Mouse (Mus musculus): ENCODE measurements around the gene D630039A03Rik. TPM values are rescaled to one million over a fixed set of nuclear protein-coding genes. Genes with fewer than 3 reads are reported as not detected.
A peak's percentile ranks its signal among the peaks of the same experiment; 100 is the strongest.

The D630039A03Rik gene
- 0.01 TPM for polyA plus RNA-seq (2012; fragmentation: generic; extraction: Trizol)
- long read RNA-seq, experiment 1: 0 reads
- long read RNA-seq, experiment 2: 0 reads

DNA sequence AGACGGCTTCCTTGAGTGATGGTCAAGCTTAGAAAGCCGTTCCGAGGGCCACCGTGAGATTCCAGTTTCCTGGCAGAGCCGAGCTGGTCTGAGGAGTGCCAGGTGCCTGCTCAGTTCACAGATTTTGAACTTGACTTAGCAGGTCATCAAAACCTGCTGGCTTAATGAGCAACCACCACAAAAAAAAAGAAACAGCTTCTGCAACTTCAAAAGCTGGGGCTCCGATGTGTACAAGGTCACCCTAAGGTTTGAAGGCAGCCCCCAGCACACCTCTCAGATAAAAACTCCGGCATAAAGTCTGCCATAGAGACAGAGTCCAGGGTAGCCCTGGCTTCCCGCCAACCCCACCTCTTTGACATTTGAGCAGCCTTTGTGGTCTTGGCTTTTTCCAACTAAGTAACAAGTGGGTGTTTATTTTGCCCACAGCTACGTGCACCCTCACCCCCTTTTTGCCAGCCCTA is at the start of gene D630039A03Rik:
D630039A03Rik (minus strand) TSS at position 97 of the 461 bp plus-strand sequence.
- Histone ChIP-seq H3K27me3 (ENCODE audit: control insufficient read depth, insufficient read depth, insufficient read length) (no peaks in the 10 kb centered on the region), H3K4me3 (ENCODE audit: insufficient read depth, poor library complexity, severe bottlenecking) (no peak within 1 kb of the TSS), H3ac (ENCODE audit: control insufficient read depth, insufficient read length, low read depth) (no peak within 1 kb of the TSS), H3K79me3 (ENCODE audit: low read depth) (no peaks in the 10 kb centered on the region), H3K36me3 (ENCODE audit: control insufficient read depth, insufficient read depth) (no peaks in the 10 kb centered on the region), H3K79me2 (ENCODE audit: control insufficient read depth, insufficient read depth) (no peaks in the 10 kb centered on the region)
- TF ChIP-seq USF1 (IDR thresholded peaks at IDR 0.05; ENCODE audit: low read depth) (no peak), MYOG (IDR thresholded peaks at IDR 0.05; ENCODE audit: control insufficient read depth, extremely low read depth, insufficient read length) (no peak), CEBPB (IDR thresholded peaks at IDR 0.05; ENCODE audit: low read depth) (no peak), MYOD1 (IDR thresholded peaks at IDR 0.05; ENCODE audit: control insufficient read depth, insufficient read length, low read depth) (no peak), MAX (IDR thresholded peaks at IDR 0.05) (no peak), FOSL1 (IDR thresholded peaks at IDR 0.05; ENCODE audit: insufficient read depth, low read length, poor library complexity, severe bottlenecking) (no peak), CTCF (IDR thresholded peaks at IDR 0.05; ENCODE audit: control insufficient read depth, insufficient read depth, insufficient read length) (no peak)

DNA sequence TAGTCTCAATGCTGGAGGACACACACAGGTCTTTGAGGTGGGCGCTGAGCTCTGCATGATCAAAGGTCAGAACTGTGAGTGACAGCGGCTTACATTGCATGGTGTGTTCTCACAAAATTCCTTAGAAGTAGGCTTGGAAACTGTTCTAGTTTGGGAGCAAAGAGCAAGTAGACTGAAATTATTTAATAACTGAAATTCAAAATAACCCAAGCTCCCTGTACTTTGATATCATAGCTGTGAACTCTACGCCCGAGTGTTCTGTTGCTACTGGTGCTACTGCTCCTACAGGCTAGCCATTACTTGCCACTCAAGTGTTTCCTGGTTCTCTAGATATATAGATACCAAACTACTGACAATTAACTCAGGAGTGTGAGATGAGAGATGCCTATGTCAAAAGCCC is 49.4 kb upstream of the D630039A03Rik start:
- Histone ChIP-seq H3K27me3 (ENCODE audit: control insufficient read depth, insufficient read depth, insufficient read length) (no peaks in the 10 kb centered on the region), H3ac (ENCODE audit: control insufficient read depth, insufficient read length, low read depth) (no peak overlapping the region), H3K79me2 (ENCODE audit: control insufficient read depth, insufficient read depth) (no peaks in the 10 kb centered on the region), H3K79me3 (ENCODE audit: low read depth) (no peaks in the 10 kb centered on the region), H3K4me3 (ENCODE audit: insufficient read depth, poor library complexity, severe bottlenecking) (no peak overlapping the region), H3K36me3 (ENCODE audit: control insufficient read depth, insufficient read depth) (no peaks in the 10 kb centered on the region)
- no peak for TF ChIP-seq FOSL1 (IDR thresholded peaks at IDR 0.05; ENCODE audit: insufficient read depth, low read length, poor library complexity, severe bottlenecking)
- TF ChIP-seq USF1 (IDR thresholded peaks at IDR 0.05; ENCODE audit: low read depth): no peak
- TF ChIP-seq MYOG (IDR thresholded peaks at IDR 0.05; ENCODE audit: control insufficient read depth, extremely low read depth, insufficient read length): no peak
- no peak for TF ChIP-seq MYOD1 (IDR thresholded peaks at IDR 0.05; ENCODE audit: control insufficient read depth, insufficient read length, low read depth)
- TF ChIP-seq CEBPB (IDR thresholded peaks at IDR 0.05; ENCODE audit: low read depth): no peak

DNA sequence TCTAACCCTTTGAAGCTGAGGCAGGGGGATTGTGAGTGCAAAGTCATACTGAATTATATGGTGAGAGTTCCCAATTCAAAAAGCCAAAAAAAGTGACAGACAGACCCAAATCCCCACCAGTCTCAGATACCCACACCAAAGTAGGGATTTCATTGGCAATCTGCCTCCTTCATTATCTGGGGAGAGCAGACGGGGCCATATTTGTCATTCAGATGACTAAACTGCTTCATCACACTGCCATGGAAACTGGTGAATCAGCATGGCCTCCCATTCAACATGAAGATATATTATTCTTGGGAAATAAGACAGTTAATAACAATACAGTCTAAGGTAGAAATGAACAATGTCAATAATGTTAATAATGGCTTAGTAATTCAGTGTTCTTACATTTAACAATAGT is 48.0 kb upstream of the D630039A03Rik start:
- H3K36me3 ChIP-seq (ENCODE audit: control insufficient read depth, insufficient read depth): no peaks in the 10 kb centered on the region
- TF ChIP-seq MYOD1 (IDR thresholded peaks at IDR 0.05; ENCODE audit: control insufficient read depth, insufficient read length, low read depth) (no peak), MYOG (IDR thresholded peaks at IDR 0.05; ENCODE audit: control insufficient read depth, extremely low read depth, insufficient read length) (no peak), CEBPB (IDR thresholded peaks at IDR 0.05; ENCODE audit: low read depth) (no peak), MAX (IDR thresholded peaks at IDR 0.05) (no peak), USF1 (IDR thresholded peaks at IDR 0.05; ENCODE audit: low read depth) (no peak), FOSL1 (IDR thresholded peaks at IDR 0.05; ENCODE audit: insufficient read depth, low read length, poor library complexity, severe bottlenecking) (no peak), CTCF (IDR thresholded peaks at IDR 0.05; ENCODE audit: control insufficient read depth, insufficient read depth, insufficient read length) (no peak)
- no peak overlapping the region for H3K4me3 ChIP-seq (ENCODE audit: insufficient read depth, poor library complexity, severe bottlenecking)
- H3K27me3 ChIP-seq (ENCODE audit: control insufficient read depth, insufficient read depth, insufficient read length): no peaks in the 10 kb centered on the region
- no peaks in the 10 kb centered on the region for H3K79me3 ChIP-seq (ENCODE audit: low read depth)
- no peak overlapping the region for H3ac ChIP-seq (ENCODE audit: control insufficient read depth, insufficient read length, low read depth)
- H3K79me2 ChIP-seq (ENCODE audit: control insufficient read depth, insufficient read depth): no peaks in the 10 kb centered on the region

DNA sequence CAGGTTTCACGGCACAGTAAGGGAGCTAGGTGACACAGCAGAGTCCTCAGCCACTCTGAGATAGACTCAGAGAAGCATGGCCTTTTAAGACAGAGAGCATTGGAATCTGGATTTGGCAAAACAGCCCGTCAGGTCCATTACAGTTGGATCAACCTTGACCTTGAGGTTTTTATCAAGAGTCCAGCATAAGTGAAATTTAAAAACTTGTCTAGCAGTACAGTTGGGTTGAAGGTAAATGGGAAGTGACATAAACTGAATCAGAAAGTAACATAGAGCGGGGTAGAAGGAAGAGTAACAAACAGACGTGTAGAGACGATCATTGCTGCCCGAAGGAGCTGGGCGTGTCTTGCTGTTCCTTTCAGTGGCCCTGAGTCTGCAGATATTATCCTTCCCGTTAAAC is 43.0 kb upstream of the D630039A03Rik start:
- Histone ChIP-seq H3K4me3 (ENCODE audit: insufficient read depth, poor library complexity, severe bottlenecking) (no peak overlapping the region), H3K36me3 (ENCODE audit: control insufficient read depth, insufficient read depth) (peaks cover 12% of the 10 kb centered on the region), H3K27me3 (ENCODE audit: control insufficient read depth, insufficient read depth, insufficient read length) (no peaks in the 10 kb centered on the region), H3K79me2 (ENCODE audit: control insufficient read depth, insufficient read depth) (peaks cover 21% of the 10 kb centered on the region), H3ac (ENCODE audit: control insufficient read depth, insufficient read length, low read depth) (no peak overlapping the region), H3K79me3 (ENCODE audit: low read depth) (peaks cover 18% of the 10 kb centered on the region)
- TF ChIP-seq USF1 (IDR thresholded peaks at IDR 0.05; ENCODE audit: low read depth): no peak
- TF ChIP-seq FOSL1 (IDR thresholded peaks at IDR 0.05; ENCODE audit: insufficient read depth, low read length, poor library complexity, severe bottlenecking): no peak
- no peak for TF ChIP-seq CTCF (IDR thresholded peaks at IDR 0.05; ENCODE audit: control insufficient read depth, insufficient read depth, insufficient read length)
- TF ChIP-seq MYOG (IDR thresholded peaks at IDR 0.05; ENCODE audit: control insufficient read depth, extremely low read depth, insufficient read length): no peak
- no peak for TF ChIP-seq MAX (IDR thresholded peaks at IDR 0.05)
- TF ChIP-seq MYOD1 (IDR thresholded peaks at IDR 0.05; ENCODE audit: control insufficient read depth, insufficient read length, low read depth): no peak
- no peak for TF ChIP-seq CEBPB (IDR thresholded peaks at IDR 0.05; ENCODE audit: low read depth)

DNA sequence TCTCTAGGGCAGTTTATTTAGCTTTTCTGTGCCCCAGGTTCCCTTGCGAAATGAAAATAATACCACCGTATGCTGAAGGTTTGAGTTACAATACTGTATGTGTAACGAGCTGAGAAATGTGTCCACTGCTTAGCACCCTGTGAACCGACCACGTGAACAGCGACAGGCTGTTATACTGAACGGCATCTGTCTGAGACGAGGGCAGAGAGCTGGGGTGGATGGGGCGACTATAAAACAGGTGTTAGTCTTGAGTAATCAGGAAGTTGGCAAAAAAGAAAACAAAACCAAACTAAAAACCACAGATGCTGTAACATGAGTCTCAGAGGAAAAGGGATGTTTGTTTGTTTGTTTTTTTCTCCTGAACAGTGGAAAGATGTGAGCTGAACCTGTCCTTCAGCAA is 42.0 kb upstream of the D630039A03Rik start:
- no peaks in the 10 kb centered on the region for H3K27me3 ChIP-seq (ENCODE audit: control insufficient read depth, insufficient read depth, insufficient read length)
- H3K4me3 ChIP-seq (ENCODE audit: insufficient read depth, poor library complexity, severe bottlenecking): no peak overlapping the region

More for the DNA sequence above, 42.0 kb upstream of the D630039A03Rik start:
- no peak overlapping the region for H3ac ChIP-seq (ENCODE audit: control insufficient read depth, insufficient read length, low read depth)
- peak; percentile 4 for TF ChIP-seq MYOD1 (IDR thresholded peaks at IDR 0.05; ENCODE audit: control insufficient read depth, insufficient read length, low read depth)
- no peak for TF ChIP-seq CEBPB (IDR thresholded peaks at IDR 0.05; ENCODE audit: low read depth)
- peaks cover 20% of the 10 kb centered on the region for H3K36me3 ChIP-seq (ENCODE audit: control insufficient read depth, insufficient read depth)
- H3K79me2 ChIP-seq (ENCODE audit: control insufficient read depth, insufficient read depth): peaks cover 30% of the 10 kb centered on the region
- H3K79me3 ChIP-seq (ENCODE audit: low read depth): peaks cover 27% of the 10 kb centered on the region

All from C2C12 (cell line).